Mouse (Mus musculus): ENCODE results near the gene Gm8439. TPM values are rescaled to one million over a fixed set of nuclear protein-coding genes. Genes with fewer than 3 reads are reported as not detected.
"Not testable (repeated sequence)": the region's sequence is repeated elsewhere in the genome, so short reads cannot be mapped to it uniquely, and the experiment has no call there.

The Gm8439 gene
- polyA plus RNA-seq, 1 experiment from 2014 or later, result not detected

- H3K9me3 ChIP-seq (ENCODE audit: control insufficient read depth, low read length), result no peaks in the 10 kb centered on the region
- no peak for ATAC-seq
Observed at GRCm38 (mm10) chr4:120571691-120572090, 16.9 kb upstream of the Gm8439 start.

GRCm38 (mm10) chr4:120580894-120581293 lies 7.7 kb upstream of the Gm8439 start:
- no peak overlapping the region for H3K4me3 ChIP-seq (ENCODE audit: low read length)
- no peaks in the 10 kb centered on the region for H3K9me3 ChIP-seq (ENCODE audit: control insufficient read depth, low read length)
- H3K27me3 ChIP-seq (replicated peaks; ENCODE audit: control insufficient read depth, insufficient read depth, low read length), result no peaks in the 10 kb centered on the region
- no peaks in the 10 kb centered on the region for H3K36me3 ChIP-seq (ENCODE audit: control insufficient read depth, insufficient read depth, low read length)
- H3K4me2 ChIP-seq (ENCODE audit: low read length), result no peak overlapping the region
- H3K4me1 ChIP-seq (ENCODE audit: control insufficient read depth, insufficient read depth, low read depth, low read length), result no peaks in the 10 kb centered on the region
- WGBS, result 90% methylated on average over 5 of the region's 5 CpGs
- H3K27ac ChIP-seq (ENCODE audit: low read depth, low read length), result no peak overlapping the region
- no peak overlapping the region for H3K9ac ChIP-seq (ENCODE audit: low read depth, low read length)
- ATAC-seq, result no peak

More at GRCm38 (mm10) chr4:120571691-120572090, 16.9 kb upstream of the Gm8439 start:
- 78% methylated on average over 3 of the region's 3 CpGs for WGBS
- Histone ChIP-seq H3K36me3 (ENCODE audit: control insufficient read depth, insufficient read depth, low read length) (no peaks in the 10 kb centered on the region), H3K4me3 (ENCODE audit: low read length) (no peak overlapping the region), H3K27me3 (replicated peaks; ENCODE audit: control insufficient read depth, insufficient read depth, low read length) (no peaks in the 10 kb centered on the region), H3K4me2 (ENCODE audit: low read length) (no peak overlapping the region), H3K27ac (ENCODE audit: low read depth, low read length) (no peak overlapping the region), H3K9ac (ENCODE audit: low read depth, low read length) (no peak overlapping the region), H3K4me1 (ENCODE audit: control insufficient read depth, insufficient read depth, low read depth, low read length) (peaks cover 21% of the 10 kb centered on the region)

- Histone ChIP-seq H3K36me3 (ENCODE audit: control insufficient read depth, insufficient read depth, low read length) (no peaks in the 10 kb centered on the region), H3K4me3 (ENCODE audit: low read length) (no peak overlapping the region), H3K4me1 (ENCODE audit: control insufficient read depth, insufficient read depth, low read depth, low read length) (no peaks in the 10 kb centered on the region), H3K9ac (ENCODE audit: low read depth, low read length) (no peak overlapping the region), H3K4me2 (ENCODE audit: low read length) (no peak overlapping the region), H3K27ac (ENCODE audit: low read depth, low read length) (no peak overlapping the region), H3K9me3 (ENCODE audit: control insufficient read depth, low read length) (no peaks in the 10 kb centered on the region), H3K27me3 (replicated peaks; ENCODE audit: control insufficient read depth, insufficient read depth, low read length) (no peaks in the 10 kb centered on the region)
- WGBS, result 83% methylated on average over 9 of the region's 9 CpGs
- no peak for ATAC-seq
Observed at GRCm38 (mm10) chr4:120581711-120582110, 6.8 kb upstream of the Gm8439 start.

DNA sequence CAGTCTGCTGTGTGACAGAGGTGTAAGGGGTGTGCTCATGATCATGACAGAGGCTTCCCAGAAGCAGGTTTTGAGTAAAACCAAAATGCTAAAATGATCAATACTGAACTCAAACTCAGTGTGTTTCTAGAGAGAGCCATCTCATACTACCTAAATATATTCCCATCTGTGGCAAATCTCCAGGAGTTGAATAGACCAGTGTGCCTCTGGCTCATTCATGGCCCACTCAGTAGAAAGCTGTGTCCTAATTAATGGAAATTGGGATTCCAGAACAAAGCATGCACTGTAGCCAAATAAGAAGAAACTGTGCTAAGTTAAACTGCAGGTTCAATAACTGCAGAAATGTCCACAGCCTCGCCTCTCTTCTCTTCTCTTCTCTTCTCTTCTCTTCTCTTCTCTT lies 1.6 kb upstream of the Gm8439 start:
- no peak overlapping the region for H3K4me3 ChIP-seq (ENCODE audit: low read length)
- ATAC-seq, result no peak
- H3K27me3 ChIP-seq (replicated peaks; ENCODE audit: control insufficient read depth, insufficient read depth, low read length), result no peaks in the 10 kb centered on the region
- no peak overlapping the region for H3K9ac ChIP-seq (ENCODE audit: low read depth, low read length)
- H3K4me2 ChIP-seq (ENCODE audit: low read length), result no peak overlapping the region
- H3K36me3 ChIP-seq (ENCODE audit: control insufficient read depth, insufficient read depth, low read length), result no peaks in the 10 kb centered on the region
- no peaks in the 10 kb centered on the region for H3K9me3 ChIP-seq (ENCODE audit: control insufficient read depth, low read length)
- no peak overlapping the region for H3K27ac ChIP-seq (ENCODE audit: low read depth, low read length)
- 48% methylated on average over 1 of the region's 1 CpGs for WGBS
- peaks cover 3% of the 10 kb centered on the region; the same call in 1 of the 2 replicates for H3K4me1 ChIP-seq (ENCODE audit: control insufficient read depth, insufficient read depth, low read depth, low read length)

DNA sequence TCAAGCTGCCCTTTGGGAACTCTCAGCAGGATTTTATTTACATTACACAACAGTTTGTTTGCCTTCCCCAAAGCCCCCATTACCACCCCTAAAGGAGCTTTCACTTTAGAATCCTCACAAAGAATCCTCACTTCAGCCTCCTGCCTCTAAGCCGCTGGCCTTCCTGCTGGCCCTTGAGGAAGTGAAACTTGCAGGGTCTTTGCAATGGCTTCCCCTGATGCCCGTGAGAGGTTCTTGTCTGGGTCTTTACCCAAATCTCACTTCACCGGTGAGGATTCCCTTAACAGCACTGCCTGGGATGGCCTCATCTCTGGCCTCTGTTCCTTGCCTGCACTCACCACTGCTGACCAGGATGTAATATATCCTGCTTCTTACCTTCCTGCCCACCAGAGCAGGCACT lies 525 bp downstream of the Gm8439 start:
- H3K27ac ChIP-seq (ENCODE audit: low read depth, low read length), result no peak overlapping the region
- H3K4me3 ChIP-seq (ENCODE audit: low read length), result no peak overlapping the region
- no peak overlapping the region for H3K4me2 ChIP-seq (ENCODE audit: low read length)
- peaks cover 3% of the 10 kb centered on the region; the same call in 1 of the 2 replicates for H3K4me1 ChIP-seq (ENCODE audit: control insufficient read depth, insufficient read depth, low read depth, low read length)
- H3K9me3 ChIP-seq (ENCODE audit: control insufficient read depth, low read length), result no peaks in the 10 kb centered on the region
- WGBS, result 9% methylated on average over 3 of the region's 3 CpGs
- no peaks in the 10 kb centered on the region for H3K36me3 ChIP-seq (ENCODE audit: control insufficient read depth, insufficient read depth, low read length)
- no peak for ATAC-seq
- no peaks in the 10 kb centered on the region for H3K27me3 ChIP-seq (replicated peaks; ENCODE audit: control insufficient read depth, insufficient read depth, low read length)
- H3K9ac ChIP-seq (ENCODE audit: low read depth, low read length), result no peak overlapping the region

GRCm38 (mm10) chr4:120589815-120590422 lies 1.4 kb downstream of the Gm8439 start:
- peak overlapping the region; percentile 43; the same call in 1 of the 2 replicates for H3K9ac ChIP-seq (ENCODE audit: low read depth, low read length)
- H3K4me3 ChIP-seq (ENCODE audit: low read length), result no peak overlapping the region
- H3K36me3 ChIP-seq (ENCODE audit: control insufficient read depth, insufficient read depth, low read length), result no peaks in the 10 kb centered on the region
- H3K9me3 ChIP-seq (ENCODE audit: control insufficient read depth, low read length), result no peaks in the 10 kb centered on the region
- H3K27me3 ChIP-seq (replicated peaks; ENCODE audit: control insufficient read depth, insufficient read depth, low read length), result no peaks in the 10 kb centered on the region
- peaks cover 3% of the 10 kb centered on the region; the same call in 1 of the 2 replicates for H3K4me1 ChIP-seq (ENCODE audit: control insufficient read depth, insufficient read depth, low read depth, low read length)
- ATAC-seq, result peak; percentile 97
- 26% methylated on average over 5 of the region's 5 CpGs for WGBS
- peak overlapping the region; percentile 32; the same call in 1 of the 2 replicates for H3K4me2 ChIP-seq (ENCODE audit: low read length)
- no peak overlapping the region for H3K27ac ChIP-seq (ENCODE audit: low read depth, low read length)

GRCm38 (mm10) chr4:120590973-120591372 lies 2.4 kb downstream of the Gm8439 start:
- H3K9ac ChIP-seq (ENCODE audit: low read depth, low read length), result no peak overlapping the region
- H3K36me3 ChIP-seq (ENCODE audit: control insufficient read depth, insufficient read depth, low read length), result no peaks in the 10 kb centered on the region
- H3K4me3 ChIP-seq (ENCODE audit: low read length), result no peak overlapping the region
- no peaks in the 10 kb centered on the region for H3K9me3 ChIP-seq (ENCODE audit: control insufficient read depth, low read length)
- 88% methylated on average over 4 of the region's 4 CpGs for WGBS
- H3K4me1 ChIP-seq (ENCODE audit: control insufficient read depth, insufficient read depth, low read depth, low read length), result peaks cover 3% of the 10 kb centered on the region; the same call in 1 of the 2 replicates
- H3K27ac ChIP-seq (ENCODE audit: low read depth, low read length), result no peak overlapping the region
- H3K27me3 ChIP-seq (replicated peaks; ENCODE audit: control insufficient read depth, insufficient read depth, low read length), result no peaks in the 10 kb centered on the region
- no peak overlapping the region for H3K4me2 ChIP-seq (ENCODE audit: low read length)
- no peak for ATAC-seq

GRCm38 (mm10) chr4:120596210-120596609 lies 7.7 kb downstream of the Gm8439 start:
- not testable (repeated sequence) for H3K9ac ChIP-seq (ENCODE audit: low read depth, low read length); H3K27ac ChIP-seq (ENCODE audit: low read depth, low read length); H3K9me3 ChIP-seq (ENCODE audit: control insufficient read depth, low read length); H3K4me3 ChIP-seq (ENCODE audit: low read length); H3K4me1 ChIP-seq (ENCODE audit: control insufficient read depth, insufficient read depth, low read depth, low read length); ATAC-seq; H3K4me2 ChIP-seq (ENCODE audit: low read length); H3K36me3 ChIP-seq (ENCODE audit: control insufficient read depth, insufficient read depth, low read length); H3K27me3 ChIP-seq (replicated peaks; ENCODE audit: control insufficient read depth, insufficient read depth, low read length)
- 89% methylated on average over 1 of the region's 1 CpGs for WGBS

DNA sequence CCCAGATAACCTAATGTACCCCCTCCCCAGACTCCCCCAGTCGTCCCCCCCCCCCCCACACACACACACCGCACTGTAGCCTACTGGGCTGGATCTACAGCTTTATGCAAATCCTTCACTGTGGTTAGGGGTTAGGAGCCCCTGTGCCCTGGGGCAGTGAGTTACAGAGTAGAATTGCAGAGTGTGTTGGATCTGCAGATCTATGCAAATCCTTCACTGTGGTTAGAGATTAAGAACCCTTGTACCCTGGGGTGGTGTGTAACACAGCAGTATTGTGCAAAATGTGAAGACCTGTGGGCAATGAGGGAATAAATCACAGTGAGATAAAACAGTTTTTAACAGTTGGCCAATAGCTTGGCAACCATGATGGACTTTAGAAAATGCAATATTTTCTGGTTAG lies 10.4 kb downstream of the Gm8439 start:
- Histone ChIP-seq H3K27ac (ENCODE audit: low read depth, low read length) (no peak overlapping the region), H3K9ac (ENCODE audit: low read depth, low read length) (no peak overlapping the region), H3K9me3 (ENCODE audit: control insufficient read depth, low read length) (no peaks in the 10 kb centered on the region), H3K36me3 (ENCODE audit: control insufficient read depth, insufficient read depth, low read length) (no peaks in the 10 kb centered on the region), H3K4me3 (ENCODE audit: low read length) (no peak overlapping the region), H3K4me2 (ENCODE audit: low read length) (no peak overlapping the region), H3K4me1 (ENCODE audit: control insufficient read depth, insufficient read depth, low read depth, low read length) (no peaks in the 10 kb centered on the region), H3K27me3 (replicated peaks; ENCODE audit: control insufficient read depth, insufficient read depth, low read length) (no peaks in the 10 kb centered on the region)
- 17% methylated on average over 2 of the region's 2 CpGs for WGBS
- ATAC-seq, result no peak
